Mouse (Mus musculus): ENCODE data around the gene Dusp1.
A peak's percentile ranks its signal among the peaks of the same experiment; 100 is the strongest.

The Dusp1 gene

GRCm38 (mm10) chr17:26502808-26503671 lies 58.9 kb downstream of the Dusp1 start:
- DNase-seq (ENCODE audit: low spot score in 2 of 2): peak in 1 of 2 experiments; percentile 68

GRCm38 (mm10) chr17:26501826-26502225 lies 60.1 kb downstream of the Dusp1 start:
- DNase-seq (ENCODE audit: low spot score in 2 of 2): no peak

- no peak for DNase-seq (ENCODE audit: low spot score in 2 of 2)
Observed at GRCm38 (mm10) chr17:26498626-26499025, 63.3 kb downstream of the Dusp1 start.

GRCm38 (mm10) chr17:26497416-26497923 lies 64.5 kb downstream of the Dusp1 start:
- no peak for DNase-seq (ENCODE audit: low spot score in 2 of 2)

GRCm38 (mm10) chr17:26494642-26495468 lies 67.1 kb downstream of the Dusp1 start:
- DNase-seq (ENCODE audit: low spot score in 2 of 2): no peak

- no peak for DNase-seq (ENCODE audit: low spot score in 2 of 2)
Observed at GRCm38 (mm10) chr17:26492246-26492645, 69.7 kb downstream of the Dusp1 start.

- DNase-seq (ENCODE audit: low spot score in 2 of 2): no peak
Observed at GRCm38 (mm10) chr17:26490910-26491309, 71.0 kb downstream of the Dusp1 start.

GRCm38 (mm10) chr17:26490072-26490471 lies 71.9 kb downstream of the Dusp1 start:
- no peak for DNase-seq (ENCODE audit: low spot score in 2 of 2)

- no peak for DNase-seq (ENCODE audit: low spot score in 2 of 2)
Observed at GRCm38 (mm10) chr17:26488711-26489403, 73.1 kb downstream of the Dusp1 start.

- no peak for DNase-seq (ENCODE audit: low spot score in 2 of 2)
Observed at GRCm38 (mm10) chr17:26487917-26488316, 74.0 kb downstream of the Dusp1 start.

GRCm38 (mm10) chr17:26487266-26487665 lies 74.7 kb downstream of the Dusp1 start:
- no peak for DNase-seq (ENCODE audit: low spot score in 2 of 2)

- DNase-seq (ENCODE audit: low spot score in 2 of 2): no peak
Observed at GRCm38 (mm10) chr17:26484626-26485421, 77.1 kb downstream of the Dusp1 start.

GRCm38 (mm10) chr17:26480956-26481355 lies 81.0 kb downstream of the Dusp1 start:
- DNase-seq (ENCODE audit: low spot score in 2 of 2): no peak

- peak in 1 of 2 experiments; percentile 54 for DNase-seq (ENCODE audit: low spot score in 2 of 2)
Observed at GRCm38 (mm10) chr17:26479619-26480018, 82.3 kb downstream of the Dusp1 start.

- no peak for DNase-seq (ENCODE audit: low spot score in 2 of 2)
Observed at GRCm38 (mm10) chr17:26478672-26479071, 83.3 kb downstream of the Dusp1 start.

GRCm38 (mm10) chr17:26476871-26477270 lies 85.1 kb downstream of the Dusp1 start:
- DNase-seq (ENCODE audit: low spot score in 2 of 2): no peak

- no peak for DNase-seq (ENCODE audit: low spot score in 2 of 2)
Observed at GRCm38 (mm10) chr17:26468102-26468894, 93.6 kb downstream of the Dusp1 start.

- no peak for DNase-seq (ENCODE audit: low spot score in 2 of 2)
Observed at GRCm38 (mm10) chr17:26467619-26468018, 94.3 kb downstream of the Dusp1 start.

- DNase-seq (ENCODE audit: low spot score in 2 of 2): peak; percentile 71 to 84
Observed at GRCm38 (mm10) chr17:26466741-26467150, 95.2 kb downstream of the Dusp1 start.

- DNase-seq (ENCODE audit: low spot score in 2 of 2): no peak
Observed at GRCm38 (mm10) chr17:26464972-26465371, 97.0 kb downstream of the Dusp1 start.
